Mouse (Mus musculus) CH12.LX (cell line): Measurements from ENCODE around the gene Zg16. TPM values are rescaled to one million over a fixed set of nuclear protein-coding genes. Genes with fewer than 3 reads are reported as not detected.

ENCODE experiments used
- DNase-seq: peaks from one replicate; pipeline ENCODE4 v3.0.0-alpha.2; 2013; ENCODE audit errors: extremely low read depth
- H3K27ac ChIP-seq: 2 replicates; pipeline ENCODE4 v1.5.1; 2012; ENCODE audit warnings: low read depth, mild to moderate bottlenecking, control low read depth, moderate library complexity; ENCODE audit not compliant: insufficient read depth
- H3K27me3 ChIP-seq: replicated peaks from 2 replicates; pipeline ENCODE3; 2012; ENCODE audit warnings: inconsistent platforms
- H3K36me3 ChIP-seq, 2 experiments: replicated peaks in 1 of 2; 2 replicates each; pipeline versions ENCODE3 to v1.6.1; 2012; ENCODE audit warnings: inconsistent platforms in 1 of 2, low read length in 1 of 2, mild to moderate bottlenecking in 1 of 2, mixed read lengths in 1 of 2, moderate library complexity in 1 of 2; ENCODE audit not compliant: control insufficient read depth in 1 of 2, insufficient read depth in 1 of 2
- H3K4me1 ChIP-seq, 2 experiments: 2 replicates each; pipeline ENCODE4 v1.6.1; 2012; ENCODE audit warnings: inconsistent platforms in 1 of 2, moderate library complexity in 1 of 2; ENCODE audit not compliant: insufficient read depth in 2 of 2, control insufficient read depth in 1 of 2
- H3K4me2 ChIP-seq: 2 replicates; pipeline ENCODE4 v1.6.1; 2012; ENCODE audit warnings: low read depth, mild to moderate bottlenecking, control low read depth; ENCODE audit not compliant: poor library complexity, insufficient read depth, severe bottlenecking
- H3K4me3 ChIP-seq, 3 experiments: fragments of 150-350 bp in 1 of 3; sonication (generic) in 1 of 3; replicated peaks in 1 of 3; 2 replicates each; pipeline versions ENCODE3 to v1.5.1; 2011 to 2012; ENCODE audit warnings: low read depth in 2 of 3, low read length in 2 of 3, mild to moderate bottlenecking in 2 of 3, moderate library complexity in 2 of 3, control low read depth in 1 of 3, improper control_type of control experiment in 1 of 3, inconsistent platforms in 1 of 3, mixed read lengths in 1 of 3; ENCODE audit not compliant: poor library complexity in 1 of 3
- H3K79me2 ChIP-seq: replicated peaks from 2 replicates; pipeline ENCODE4 v1.6.1; 2012; ENCODE audit warnings: mild to moderate bottlenecking, moderate library complexity; ENCODE audit not compliant: control insufficient read depth, poor library complexity, insufficient read depth, severe bottlenecking; ENCODE audit errors: extremely low read depth
- H3K9ac ChIP-seq: 2 replicates; pipeline ENCODE4 v1.6.1; 2012; ENCODE audit warnings: low read depth, mild to moderate bottlenecking, control low read depth, moderate library complexity; ENCODE audit not compliant: insufficient read depth
- H3K9me3 ChIP-seq: replicated peaks from 2 replicates; pipeline ENCODE3; 2012; ENCODE audit warnings: low read length, inconsistent platforms, mixed read lengths
- BHLHE40 ChIP-seq: IDR thresholded peaks from 2 replicates; pipeline ENCODE4 v1.6.1; 2011; ENCODE audit warnings: mild to moderate bottlenecking, low read depth, low read length, improper control_type of control experiment
- CHD2 ChIP-seq: IDR thresholded peaks from 2 replicates; pipeline ENCODE4 v1.6.1; 2011; ENCODE audit warnings: low read length, improper control_type of control experiment
- CTCF ChIP-seq, 2 experiments: IDR thresholded peaks in 1 of 2; conservative IDR thresholded peaks in 1 of 2; 2 replicates each; pipeline ENCODE4 v1.5.1; 2011 to 2012; ENCODE audit warnings: low read depth in 2 of 2, low read length in 2 of 2, improper control_type of control experiment in 1 of 2, inconsistent platforms in 1 of 2, mild to moderate bottlenecking in 1 of 2, moderate library complexity in 1 of 2
- ELF1 ChIP-seq: IDR thresholded peaks from 2 replicates; pipeline ENCODE4 v1.6.1; 2014; ENCODE audit warnings: low read depth, mild to moderate bottlenecking, inconsistent platforms, low read length, improper control_type of control experiment
- HCFC1 ChIP-seq: IDR thresholded peaks from 2 replicates; pipeline ENCODE4 v1.6.1; 2012; ENCODE audit warnings: low read depth, mild to moderate bottlenecking, inconsistent platforms, low read length, improper control_type of control experiment
- JUN ChIP-seq: IDR thresholded peaks from 2 replicates; pipeline ENCODE4 v1.6.1; 2011; ENCODE audit warnings: low read depth, mild to moderate bottlenecking, low read length, improper control_type of control experiment, moderate library complexity; ENCODE audit not compliant: insufficient read depth
- JUND ChIP-seq: conservative IDR thresholded peaks from 2 replicates; pipeline ENCODE4 v1.6.1; 2011; ENCODE audit warnings: low read depth, low read length, improper control_type of control experiment
- KAT2A ChIP-seq: IDR thresholded peaks from 2 replicates; pipeline ENCODE4 v1.6.1; 2012; ENCODE audit warnings: low read length, improper control_type of control experiment, inconsistent platforms; ENCODE audit not compliant: insufficient replicate concordance
- MAZ ChIP-seq: IDR thresholded peaks from 2 replicates; pipeline ENCODE4 v1.6.1; 2012; ENCODE audit warnings: low read depth, mild to moderate bottlenecking, inconsistent platforms, low read length, improper control_type of control experiment, moderate library complexity
- MEF2A ChIP-seq: IDR thresholded peaks from 2 replicates; pipeline ENCODE4 v1.6.1; 2014; ENCODE audit warnings: low read depth, mild to moderate bottlenecking, inconsistent platforms, low read length, improper control_type of control experiment, borderline replicate concordance
- MXI1 ChIP-seq: IDR thresholded peaks from 2 replicates; pipeline ENCODE4 v1.6.1; 2011; ENCODE audit warnings: mild to moderate bottlenecking, low read depth, low read length, improper control_type of control experiment
- PAX5 ChIP-seq: IDR thresholded peaks from 2 replicates; pipeline ENCODE4 v1.6.1; 2012; ENCODE audit warnings: low read length, inconsistent platforms, mixed read lengths
- POLR2A ChIP-seq: IDR thresholded peaks from 2 replicates; pipeline ENCODE4 v1.6.1; 2011; ENCODE audit warnings: low read depth, mild to moderate bottlenecking, improper control_type of control experiment, low read length
- POLR2AphosphoS2 ChIP-seq: IDR thresholded peaks from 2 replicates; pipeline ENCODE4 v1.6.1; 2011; ENCODE audit warnings: low read depth, low read length, improper control_type of control experiment
- RAD21 ChIP-seq: IDR thresholded peaks from 2 replicates; pipeline ENCODE4 v1.6.1; 2011; ENCODE audit warnings: low read depth, mild to moderate bottlenecking, low read length, improper control_type of control experiment, moderate library complexity
- SIN3A ChIP-seq: IDR thresholded peaks from 2 replicates; pipeline ENCODE4 v1.6.1; 2012; ENCODE audit warnings: low read length, improper control_type of control experiment, inconsistent platforms
- SMC3 ChIP-seq: IDR thresholded peaks from 2 replicates; pipeline ENCODE4 v1.6.1; 2011; ENCODE audit warnings: low read depth, low read length, improper control_type of control experiment
- TBP ChIP-seq: conservative IDR thresholded peaks from 2 replicates; pipeline ENCODE4 v1.6.1; 2011; ENCODE audit warnings: low read depth, low read length, improper control_type of control experiment
- TCF12 ChIP-seq: IDR thresholded peaks from 2 replicates; pipeline ENCODE4 v1.6.1; 2014; ENCODE audit warnings: low read depth, mild to moderate bottlenecking, inconsistent platforms, low read length, improper control_type of control experiment
- USF1 ChIP-seq: IDR thresholded peaks from 2 replicates; pipeline ENCODE4 v1.6.1; 2014; ENCODE audit warnings: low read depth, mild to moderate bottlenecking, inconsistent platforms, low read length, improper control_type of control experiment
- ZC3H11A ChIP-seq: IDR thresholded peaks from 2 replicates; pipeline ENCODE4 v1.6.1; 2012; ENCODE audit warnings: low read depth, mild to moderate bottlenecking, inconsistent platforms, low read length, improper control_type of control experiment
- dilution Hi-C: fragments of 300-500 bp; cut with MboI; formaldehyde crosslinking; loops from 2 replicates; pipeline ENCODE4 v1.14.3; 2020; ENCODE audit warnings: low sequenced_read_pairs; ENCODE audit not compliant: extremely low pct_unique_long_range_greater_than_20kb, extremely low pct_ligation_motif_present
- in situ Hi-C: fragments of 300-500 bp; cut with MboI; formaldehyde crosslinking; loops from 3 replicates; pipeline ENCODE4 v1.14.3; 2019; ENCODE audit warnings: low sequenced_read_pairs, low pct_ligation_motif_present, low pct_unique_long_range_greater_than_20kb, mixed read lengths
- polyA plus RNA-seq: library from polyadenylated mRNA; unstranded; fragments of >175 nt; gene quantifications from 2 replicates; pipeline ENCODE4 v1.2.1, GENCODE M21; 2012; ENCODE audit warnings: low read depth; ENCODE audit not compliant: insufficient read length
- total RNA-seq, 2 experiments: library from RNA; depleted of rRNA; stranded (reverse); fragments of 300-350 nt in 1 of 2; fragments of >200 nt in 1 of 2; gene quantifications; 2 replicates each; pipeline ENCODE4 v1.2.3; 2012 to 2014

The Zg16 gene
- total and polyA plus RNA-seq, 3 experiments = not detected

GRCm38 (mm10) chr7:127118671-127119445 is 31.7 kb upstream of the Zg16 start:
- Histone ChIP-seq H3K27me3 (no peaks in the 10 kb centered on the region), H3K36me3 (no peaks in the 10 kb centered on the region), H3K79me2 (no peaks in the 10 kb centered on the region), H3K4me3 (no peak overlapping the region), H3K9me3 (peaks cover 7% of the 10 kb centered on the region), H3K4me1 (peaks cover 22 to 61% of the 10 kb centered on the region in 2 experiments), H3K4me2 (no peak overlapping the region), H3K9ac (no peak overlapping the region), H3K27ac (no peak overlapping the region)
- TF ChIP-seq MEF2A = no peak
- TF ChIP-seq ELF1 = no peak
- TF ChIP-seq SMC3 = no peak
- TF ChIP-seq CHD2 = no peak
- no peak for TF ChIP-seq POLR2A
- no peak for TF ChIP-seq KAT2A
- no peak for TF ChIP-seq ZC3H11A
- no peak for TF ChIP-seq USF1
- no peak for TF ChIP-seq JUN
- TF ChIP-seq CTCF (conservative IDR thresholded peaks at IDR 0.05 in 1 of 2, IDR thresholded peaks at IDR 0.05 in 1 of 2; ENCODE audit: low read depth in 2 of 2, low read length in 2 of 2) = no peak
- TF ChIP-seq POLR2AphosphoS2 = no peak
- no peak for TF ChIP-seq TBP
- no peak for TF ChIP-seq SIN3A
- no peak for TF ChIP-seq MAZ
- no peak for TF ChIP-seq MXI1
- no peak for TF ChIP-seq HCFC1
- DNase-seq = no peak
- in situ Hi-C loops (loop anchor here (10.0 kb wide), 1 partner anchor 474 kb away; the partner anchor contains the start of gene Sgf29), dilution Hi-C loops (no loop called here)

GRCm38 (mm10) chr7:127117948-127118347 is 30.8 kb upstream of the Zg16 start:
- no peak overlapping the region for H3K4me2 ChIP-seq
- H3K27me3 ChIP-seq = no peaks in the 10 kb centered on the region
- H3K79me2 ChIP-seq = no peaks in the 10 kb centered on the region
- dilution Hi-C loops (no loop called here), in situ Hi-C loops (loop anchor here (10.0 kb wide), 1 partner anchor 473 kb away; the partner anchor contains the start of gene Sgf29)
- H3K27ac ChIP-seq = no peak overlapping the region
- H3K9me3 ChIP-seq = no peaks in the 10 kb centered on the region
- DNase-seq = no peak
- H3K4me1 ChIP-seq = peaks cover 25 to 69% of the 10 kb centered on the region in 2 experiments
- no peaks in the 10 kb centered on the region for H3K36me3 ChIP-seq
- H3K9ac ChIP-seq = no peak overlapping the region
- TF ChIP-seq SMC3 (peak; percentile 48), PAX5 (no peak), TCF12 (no peak), JUND (peak; percentile 58; the same call in 1 of the 2 replicates), CTCF (conservative IDR thresholded peaks at IDR 0.05 in 1 of 2, IDR thresholded peaks at IDR 0.05 in 1 of 2; ENCODE audit: low read depth in 2 of 2, low read length in 2 of 2) (peak in 1 of 2 experiments; percentile 59; a peak in 2 of 4 replicates), JUN (peak; percentile 25; the same call in 1 of the 2 replicates), RAD21 (peak; percentile 53), BHLHE40 (peak; percentile 41; the same call in 1 of the 2 replicates)
- H3K4me3 ChIP-seq = no peak overlapping the region
